Mouse (Mus musculus): Measurements from ENCODE around the gene Acat1. TPM values are rescaled to one million over a fixed set of nuclear protein-coding genes. Genes with fewer than 3 reads are reported as not detected.
A peak's percentile ranks its signal among the peaks of the same experiment; 100 is the strongest.

The Acat1 gene
- polyA plus RNA-seq (2015; fragmentation: Nextera tagmentation; extraction: Ambion mirVana), result 103 and 107 TPM in 2 replicates

- Histone ChIP-seq H3K36me3 (peaks cover 12% of the 10 kb centered on the region), H3K4me1 (replicated peaks) (peaks cover 17% of the 10 kb centered on the region), H3K4me2 (replicated peaks) (peak within 1 kb of the TSS; percentile 83), H3K9me3 (no peaks in the 10 kb centered on the region), H3K9ac (replicated peaks) (peak within 1 kb of the TSS; percentile 86), H3K27ac (peak within 1 kb of the TSS; percentile 72), H3K4me3 (replicated peaks) (peak within 1 kb of the TSS; percentile 77), H3K27me3 (no peaks in the 10 kb centered on the region)
- 5% methylated on average over 52 of the region's 52 CpGs for WGBS
- ATAC-seq, result peak; percentile 99
Measured at GRCm38 (mm10) chr9:53609968-53610781, at the start of gene Acat1. Acat1 (minus strand) TSS chr9:53610382.

DNA sequence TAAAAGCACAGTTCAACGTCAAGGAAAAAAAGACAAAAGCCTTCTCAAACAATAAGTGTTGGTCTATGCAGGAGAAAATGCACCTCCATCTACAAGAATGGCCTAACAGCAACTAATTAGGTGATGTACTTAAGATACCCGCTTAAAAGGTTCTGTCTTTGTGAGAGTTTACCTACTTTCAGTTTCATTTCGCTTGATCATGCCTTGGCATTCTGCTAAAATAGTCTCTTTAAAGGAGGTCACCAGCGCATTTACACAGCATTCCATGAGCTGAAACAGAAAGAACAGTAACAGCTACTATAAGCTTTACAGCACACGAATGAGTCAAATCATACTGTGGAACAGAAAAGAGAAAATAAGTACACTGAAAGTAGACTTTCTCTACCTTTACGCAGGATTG is 24.6 kb upstream of the Acat1 start:
- H3K4me1 ChIP-seq (replicated peaks), result no peaks in the 10 kb centered on the region
- H3K36me3 ChIP-seq, result peaks cover 61% of the 10 kb centered on the region
- H3K9me3 ChIP-seq, result no peaks in the 10 kb centered on the region
- no peaks in the 10 kb centered on the region for H3K27me3 ChIP-seq
- H3K4me3 ChIP-seq (replicated peaks), result no peak overlapping the region
- no peak for ATAC-seq
- H3K4me2 ChIP-seq (replicated peaks), result no peak overlapping the region
- no peak overlapping the region for H3K9ac ChIP-seq (replicated peaks)
- WGBS, result 97% methylated on average over 6 of the region's 6 CpGs
- H3K27ac ChIP-seq, result no peak overlapping the region

DNA sequence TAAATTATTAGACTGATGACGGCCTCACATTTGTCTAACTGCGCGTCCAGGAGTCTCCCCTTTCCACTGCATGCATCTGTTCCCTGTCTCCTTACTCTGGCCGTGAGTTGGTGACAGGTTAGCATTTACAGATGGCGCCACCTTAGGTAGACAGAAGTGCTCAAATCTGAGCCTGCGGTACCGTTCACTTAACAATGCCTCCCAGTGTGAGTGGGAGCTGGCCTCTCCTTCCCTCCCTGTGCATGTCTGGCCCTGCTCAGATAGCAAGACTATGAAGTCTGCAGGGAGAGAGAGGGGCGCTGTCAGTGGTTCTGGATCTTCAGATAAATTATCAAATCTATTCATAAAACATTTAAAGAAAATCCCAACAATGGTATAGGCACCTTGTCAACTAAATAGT is 5.1 kb upstream of the Acat1 start:
- no peak overlapping the region for H3K4me3 ChIP-seq (replicated peaks)
- no peak overlapping the region for H3K9ac ChIP-seq (replicated peaks)
- no peaks in the 10 kb centered on the region for H3K27me3 ChIP-seq
- H3K9me3 ChIP-seq, result no peaks in the 10 kb centered on the region
- WGBS, result 88% methylated on average over 8 of the region's 8 CpGs
- peaks cover 48% of the 10 kb centered on the region for H3K36me3 ChIP-seq
- H3K27ac ChIP-seq, result no peak overlapping the region
- H3K4me1 ChIP-seq (replicated peaks), result no peaks in the 10 kb centered on the region
- no peak for ATAC-seq
- no peak overlapping the region for H3K4me2 ChIP-seq (replicated peaks)

- 89% methylated on average over 4 of the region's 4 CpGs for WGBS
- Histone ChIP-seq H3K4me1 (replicated peaks) (peaks cover 6% of the 10 kb centered on the region), H3K4me3 (replicated peaks) (no peak overlapping the region), H3K9ac (replicated peaks) (no peak overlapping the region), H3K27ac (no peak overlapping the region), H3K27me3 (no peaks in the 10 kb centered on the region), H3K9me3 (no peaks in the 10 kb centered on the region), H3K4me2 (replicated peaks) (no peak overlapping the region), H3K36me3 (peaks cover 40% of the 10 kb centered on the region)
- ATAC-seq, result no peak
Measured at GRCm38 (mm10) chr9:53614286-53614685, 4.1 kb upstream of the Acat1 start.

GRCm38 (mm10) chr9:53609306-53609967 is 745 bp downstream of the Acat1 start:
- peak overlapping the region; percentile 86 for H3K9ac ChIP-seq (replicated peaks)
- WGBS, result 77% methylated on average over 12 of the region's 12 CpGs
- peaks cover 17% of the 10 kb centered on the region for H3K4me1 ChIP-seq (replicated peaks)
- peaks cover 6% of the 10 kb centered on the region for H3K36me3 ChIP-seq
- ATAC-seq, result no peak
- peak overlapping the region; percentile 83 for H3K4me2 ChIP-seq (replicated peaks)
- no peak overlapping the region for H3K27ac ChIP-seq
- H3K9me3 ChIP-seq, result no peaks in the 10 kb centered on the region
- H3K27me3 ChIP-seq, result no peaks in the 10 kb centered on the region
- H3K4me3 ChIP-seq (replicated peaks), result peak overlapping the region; percentile 77

DNA sequence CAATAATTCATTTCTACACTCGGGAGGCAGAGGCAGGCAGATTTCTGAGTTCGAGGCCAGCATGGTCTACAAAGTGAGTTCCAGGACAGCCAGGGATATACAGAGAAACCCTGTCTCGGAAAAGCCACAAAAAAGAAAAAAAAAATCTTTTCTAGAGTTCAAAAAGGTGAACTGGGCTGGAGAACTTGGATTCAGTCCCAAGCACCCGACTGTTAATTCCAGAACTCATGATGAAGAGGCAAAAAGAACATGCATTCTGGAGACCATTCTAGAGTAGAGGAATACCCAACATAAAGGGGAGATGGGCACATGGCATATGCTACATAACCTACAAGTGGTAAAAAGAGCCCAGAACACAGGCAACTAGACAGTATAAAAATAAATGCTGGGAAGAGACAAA is 2.4 kb downstream of the Acat1 start:
- H3K9me3 ChIP-seq, result no peaks in the 10 kb centered on the region
- H3K27ac ChIP-seq, result no peak overlapping the region
- H3K4me3 ChIP-seq (replicated peaks), result no peak overlapping the region
- H3K4me2 ChIP-seq (replicated peaks), result no peak overlapping the region
- peaks cover 17% of the 10 kb centered on the region for H3K4me1 ChIP-seq (replicated peaks)
- H3K36me3 ChIP-seq, result no peaks in the 10 kb centered on the region
- H3K9ac ChIP-seq (replicated peaks), result no peak overlapping the region
- ATAC-seq, result no peak
- H3K27me3 ChIP-seq, result no peaks in the 10 kb centered on the region
- WGBS, result 93% methylated on average over 4 of the region's 4 CpGs

DNA sequence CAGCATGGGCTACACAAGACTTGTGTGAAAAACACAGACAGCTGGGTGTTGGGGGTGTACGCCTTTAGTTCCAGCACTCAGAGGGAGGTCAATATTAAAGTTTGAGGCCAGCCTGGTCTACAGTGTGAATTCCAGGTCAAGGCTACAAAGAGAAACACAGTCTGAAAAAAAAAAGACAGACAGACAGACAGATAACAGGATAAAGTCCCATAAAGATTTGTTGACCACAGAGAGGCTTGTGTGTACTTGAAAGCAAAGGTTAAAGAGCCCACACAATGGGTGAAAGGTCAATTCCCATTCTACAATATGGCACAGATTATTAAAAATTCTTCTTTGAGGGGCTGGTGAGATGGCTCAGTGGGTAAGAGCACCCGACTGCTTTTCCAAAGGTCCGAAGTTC is 3.0 kb downstream of the Acat1 start:
- H3K4me3 ChIP-seq (replicated peaks), result no peak overlapping the region
- no peaks in the 10 kb centered on the region for H3K9me3 ChIP-seq
- no peaks in the 10 kb centered on the region for H3K36me3 ChIP-seq
- H3K9ac ChIP-seq (replicated peaks), result no peak overlapping the region
- no peak overlapping the region for H3K4me2 ChIP-seq (replicated peaks)
- no peaks in the 10 kb centered on the region for H3K27me3 ChIP-seq
- H3K27ac ChIP-seq, result no peak overlapping the region
- ATAC-seq, result no peak
- WGBS, result 91% methylated on average over 3 of the region's 3 CpGs
- H3K4me1 ChIP-seq (replicated peaks), result peaks cover 17% of the 10 kb centered on the region

DNA sequence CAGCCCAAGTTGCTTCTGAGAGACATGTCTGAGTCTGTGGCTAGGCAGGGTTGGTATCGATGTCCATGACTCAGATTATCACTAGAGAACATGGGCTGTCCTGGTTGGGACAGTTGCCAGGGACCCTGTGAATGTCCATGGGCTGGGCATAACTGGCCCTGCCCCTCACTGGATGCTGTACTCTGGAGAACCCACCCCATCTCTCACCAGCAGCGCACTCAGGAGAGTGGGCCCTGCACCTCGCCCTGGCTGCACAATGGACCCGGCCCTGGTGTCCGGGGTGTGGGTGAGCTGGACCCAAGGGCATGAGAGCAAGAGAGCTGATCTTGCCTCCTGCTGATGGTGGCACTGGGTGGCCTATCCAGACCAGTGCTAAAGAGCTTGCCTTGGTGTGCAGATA is 5.2 kb downstream of the Acat1 start:
- H3K4me2 ChIP-seq (replicated peaks), result no peak overlapping the region
- H3K9me3 ChIP-seq, result no peaks in the 10 kb centered on the region
- no peak for ATAC-seq
- no peak overlapping the region for H3K9ac ChIP-seq (replicated peaks)
- no peaks in the 10 kb centered on the region for H3K27me3 ChIP-seq
- H3K36me3 ChIP-seq, result no peaks in the 10 kb centered on the region
- WGBS, result 96% methylated on average over 5 of the region's 5 CpGs
- peaks cover 17% of the 10 kb centered on the region for H3K4me1 ChIP-seq (replicated peaks)
- H3K27ac ChIP-seq, result no peak overlapping the region
- H3K4me3 ChIP-seq (replicated peaks), result no peak overlapping the region

GRCm38 (mm10) chr9:53603849-53604248 is 6.3 kb downstream of the Acat1 start:
- 92% methylated on average over 3 of the region's 3 CpGs for WGBS
- Histone ChIP-seq H3K27ac (no peak overlapping the region), H3K27me3 (no peaks in the 10 kb centered on the region), H3K9me3 (no peaks in the 10 kb centered on the region), H3K4me3 (replicated peaks) (no peak overlapping the region), H3K9ac (replicated peaks) (no peak overlapping the region), H3K4me1 (replicated peaks) (peaks cover 7% of the 10 kb centered on the region), H3K4me2 (replicated peaks) (no peak overlapping the region), H3K36me3 (no peaks in the 10 kb centered on the region)
- ATAC-seq, result no peak

GRCm38 (mm10) chr9:53603384-53603783 is 6.8 kb downstream of the Acat1 start:
- H3K4me2 ChIP-seq (replicated peaks), result no peak overlapping the region
- no peak for ATAC-seq
- no peaks in the 10 kb centered on the region for H3K9me3 ChIP-seq
- peaks cover 2% of the 10 kb centered on the region; the same call in 1 of the 2 replicates for H3K4me1 ChIP-seq (replicated peaks)
- H3K27ac ChIP-seq, result no peak overlapping the region
- no peaks in the 10 kb centered on the region for H3K36me3 ChIP-seq
- H3K4me3 ChIP-seq (replicated peaks), result no peak overlapping the region
- H3K27me3 ChIP-seq, result no peaks in the 10 kb centered on the region
- 91% methylated on average over 1 of the region's 1 CpGs for WGBS
- no peak overlapping the region for H3K9ac ChIP-seq (replicated peaks)

- Histone ChIP-seq H3K27ac (no peak overlapping the region), H3K4me2 (replicated peaks) (no peak overlapping the region), H3K9ac (replicated peaks) (no peak overlapping the region), H3K27me3 (no peaks in the 10 kb centered on the region), H3K36me3 (0 out of 2 replicates have a peak, but pooled peaks cover 2% of the 10 kb centered on the region), H3K4me1 (replicated peaks) (no peaks in the 10 kb centered on the region), H3K9me3 (no peaks in the 10 kb centered on the region), H3K4me3 (replicated peaks) (no peak overlapping the region)
- no peak for ATAC-seq
- 94% methylated on average over 2 of the region's 2 CpGs for WGBS
Measured at GRCm38 (mm10) chr9:53601541-53601940, 8.6 kb downstream of the Acat1 start.

DNA sequence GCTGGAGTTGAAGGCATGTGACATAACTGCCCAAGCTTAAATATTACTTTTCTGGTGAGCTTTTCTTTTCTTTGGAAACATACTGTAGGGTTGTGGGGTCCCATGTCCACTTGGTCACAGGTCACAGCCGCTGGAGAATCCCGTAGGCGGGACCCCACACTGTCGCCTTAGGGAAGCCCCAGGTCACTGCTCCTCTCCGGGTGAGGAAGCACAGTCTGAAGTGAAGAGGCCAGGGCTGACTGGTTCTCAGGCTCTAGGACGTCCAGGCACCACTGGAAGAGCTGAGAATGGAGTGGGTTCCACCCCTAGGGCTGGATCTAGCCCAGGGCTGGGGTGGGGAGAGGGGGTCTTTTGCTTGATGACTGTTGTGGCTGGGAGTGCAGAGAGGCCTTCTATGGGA is 11.6 kb downstream of the Acat1 start:
- H3K4me1 ChIP-seq (replicated peaks), result no peaks in the 10 kb centered on the region
- ATAC-seq, result no peak
- H3K36me3 ChIP-seq, result peaks cover 14% of the 10 kb centered on the region
- no peaks in the 10 kb centered on the region for H3K9me3 ChIP-seq
- no peak overlapping the region for H3K4me2 ChIP-seq (replicated peaks)
- no peak overlapping the region for H3K4me3 ChIP-seq (replicated peaks)
- H3K9ac ChIP-seq (replicated peaks), result no peak overlapping the region
- 79% methylated on average over 6 of the region's 6 CpGs for WGBS
- no peak overlapping the region for H3K27ac ChIP-seq
- H3K27me3 ChIP-seq, result no peaks in the 10 kb centered on the region
